Mouse (Mus musculus) skeletal muscle tissue, postnatal 0 days (tissue): ENCODE results near the gene Zfp92. TPM values are rescaled to one million over a fixed set of nuclear protein-coding genes. Genes with fewer than 3 reads are reported as not detected.

ENCODE experiments used
- polyA plus RNA-seq: library from polyadenylated mRNA; unstranded; fragments of >200 nt; fragmentation: Nextera tagmentation; extraction: Ambion mirVana; gene quantifications from 2 replicates; pipeline ENCODE4 v1.2.1, GENCODE M21; 2015

The Zfp92 gene
- not detected in 2 replicates for polyA plus RNA-seq

DNA sequence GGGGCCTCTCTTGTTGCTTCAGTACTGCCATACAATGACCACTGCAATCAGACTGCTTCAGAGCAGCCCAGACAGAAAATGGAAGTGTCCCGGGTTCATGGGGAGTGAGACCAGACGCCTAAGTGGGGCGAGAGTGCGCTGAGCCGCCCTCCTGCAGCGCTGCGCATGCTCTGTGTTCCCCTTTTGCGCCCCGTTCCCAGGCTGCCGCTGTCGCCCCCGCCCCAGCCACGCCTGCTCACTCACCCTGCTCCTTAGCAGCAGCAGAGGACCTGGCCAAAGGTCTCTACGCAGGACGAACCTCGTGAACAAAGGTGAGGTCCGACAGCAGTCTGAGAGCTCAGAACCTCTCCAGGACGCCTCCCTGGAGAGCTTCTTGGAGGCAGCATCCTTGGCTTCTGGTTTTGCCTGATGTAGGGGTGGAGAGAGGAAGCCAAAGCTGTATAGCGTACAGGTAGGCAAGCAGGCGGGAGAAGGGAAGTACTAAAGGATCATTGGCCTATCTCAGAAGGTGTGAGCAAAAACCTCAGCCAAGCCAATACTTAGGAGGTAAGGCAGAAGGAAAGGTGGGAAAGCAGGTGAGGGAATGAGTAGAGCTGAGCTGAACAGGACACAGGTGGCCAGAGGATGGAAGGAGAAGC is at the start of gene Zfp92:
Gene Zfp92, plus strand, starts transcription at position 217 of the 638 bp plus-strand sequence.

DNA sequence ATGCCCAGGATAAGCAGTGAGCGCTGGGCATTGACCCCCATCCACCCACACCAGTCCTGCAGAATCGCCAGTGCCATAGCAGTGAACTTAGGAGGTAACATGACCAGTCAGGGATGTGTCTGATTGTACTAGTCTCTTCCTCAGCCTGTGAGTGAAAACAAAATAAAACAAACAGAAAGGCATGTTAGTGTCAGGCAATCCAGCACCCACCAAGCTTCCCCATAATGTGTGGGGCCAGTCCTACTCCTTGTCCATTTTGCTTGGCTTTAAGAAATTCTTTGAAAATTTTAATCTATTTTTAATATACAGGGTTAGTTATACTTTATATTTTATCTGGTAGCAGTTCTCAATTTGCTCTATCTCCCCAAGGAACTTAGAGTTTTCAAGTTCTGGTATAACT is 12.3 kb upstream of the Zfp92 start, which contains the start of gene Gm18336:
Gene Gm18336, minus strand, starts transcription at position 101 of the 400 bp plus-strand sequence.

GRCm38 (mm10) chrX:73435252-73435651 is 24.4 kb downstream of the Zfp92 start, which contains the start of gene Trex2:
Gene Trex2 (minus strand): TSS chrX:73435344.

DNA sequence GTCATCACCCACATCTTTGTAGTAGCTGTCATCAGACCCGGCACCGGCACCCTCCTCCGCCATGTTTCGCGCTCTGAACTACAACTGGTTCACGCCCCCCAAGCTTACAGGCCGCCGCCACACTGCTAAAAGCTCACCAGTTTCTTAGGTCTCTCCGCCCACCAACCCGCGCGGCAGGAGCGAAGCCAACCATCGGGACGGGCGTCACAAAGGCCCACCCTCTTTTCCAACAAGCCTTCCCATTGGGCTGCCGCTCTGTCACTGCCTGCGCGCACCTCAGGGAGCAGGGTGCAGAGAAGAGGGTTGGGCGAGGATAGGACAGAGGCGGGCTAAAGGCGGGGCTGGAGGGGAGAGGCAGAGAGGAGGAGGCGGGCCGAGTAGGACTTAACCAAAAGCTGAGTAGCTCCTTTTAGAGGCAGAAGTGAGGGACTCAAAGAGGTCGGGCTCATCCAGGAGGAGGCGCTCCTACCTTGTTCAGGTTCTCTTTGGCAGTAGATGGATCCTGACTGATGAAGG is 48.0 kb downstream of the Zfp92 start, which contains the start of gene Haus7:
Gene Haus7, minus strand, starts transcription at position 168 of the 516 bp plus-strand sequence.

Other genes with a start within 250 kb of the Zfp92 start
- not detected in 2 replicates for gene Spin2d, start 234.1 kb upstream of the Zfp92 start, polyA plus RNA-seq
- 0.63 and 11.3 TPM in 2 replicates for gene Xlr3b, start 218.9 kb upstream of the Zfp92 start, polyA plus RNA-seq
- gene Xlr4b, start 196.8 kb upstream of the Zfp92 start, polyA plus RNA-seq = 1.3 TPM in 1 of 2 replicates, not detected in the other
- gene F8a, start 182.8 kb upstream of the Zfp92 start, polyA plus RNA-seq = 13.3 and 14.3 TPM in 2 replicates
- 0.19 and 0.22 TPM in 2 replicates for gene Xlr4c, start 168.0 kb upstream of the Zfp92 start, polyA plus RNA-seq
- not detected in 2 replicates for gene Xlr3c, start 145.7 kb upstream of the Zfp92 start, polyA plus RNA-seq
- 0.09 TPM in 1 of 2 replicates, not detected in the other for gene Xlr5a, start 118.1 kb upstream of the Zfp92 start, polyA plus RNA-seq
- not detected in 2 replicates for gene Xlr5c, start 118.1 kb upstream of the Zfp92 start, polyA plus RNA-seq
- gene Gm45015, start 74.3 kb upstream of the Zfp92 start, polyA plus RNA-seq = not detected in 2 replicates
- gene Zfp275, start 68.5 kb upstream of the Zfp92 start, polyA plus RNA-seq = 8.3 and 8.4 TPM in 2 replicates
- gene Gm18336, start 12.4 kb upstream of the Zfp92 start, polyA plus RNA-seq = not detected in 2 replicates
- gene Trex2, start 24.2 kb downstream of the Zfp92 start, polyA plus RNA-seq = 4.8 TPM in 1 of 2 replicates, not detected in the other
- gene Haus7, start 47.9 kb downstream of the Zfp92 start, polyA plus RNA-seq = 33.9 and 41.3 TPM in 2 replicates
- 103 and 135 TPM in 2 replicates for gene Bgn, start 72.5 kb downstream of the Zfp92 start, polyA plus RNA-seq
- gene Atp2b3, start 92.0 kb downstream of the Zfp92 start, polyA plus RNA-seq = 3.7 and 4.4 TPM in 2 replicates
- gene Dusp9, start 228.3 kb downstream of the Zfp92 start, polyA plus RNA-seq = 0.13 and 0.45 TPM in 2 replicates
- 12.1 and 13.1 TPM in 2 replicates for gene Pnck, start 249.0 kb downstream of the Zfp92 start, polyA plus RNA-seq